Mouse (Mus musculus) lung, postnatal 0 days (tissue): ENCODE data around the gene Oasl2. TPM values are rescaled to one million over a fixed set of nuclear protein-coding genes. Genes with fewer than 3 reads are reported as not detected.
A peak's percentile ranks its signal among the peaks of the same experiment; 100 is the strongest.

Source experiments
- ATAC-seq: fragments of 200-750 bp; cut with Nextera tagmentation; 2 replicates; pipeline ENCODE4 v1.8.0; 2017; ENCODE audit warnings: moderate library complexity
- DNase-seq: peaks from one replicate; pipeline ENCODE4 v3.0.0-alpha.2; 2016; ENCODE audit warnings: low spot score
- H3K27ac ChIP-seq: fragments of 300-500 bp; sonication (generic); 2 replicates; pipeline ENCODE4 v1.5.1; 2014; ENCODE audit warnings: antibody characterized with exemption, mild to moderate bottlenecking, low read length, mixed read lengths
- H3K27me3 ChIP-seq: fragments of 300-500 bp; sonication (generic); replicated peaks from 2 replicates; pipeline ENCODE4 v1.6.1; 2014; ENCODE audit warnings: low read length, mixed read lengths; ENCODE audit not compliant: insufficient read depth
- H3K36me3 ChIP-seq: fragments of 300-500 bp; sonication (generic); 2 replicates; pipeline ENCODE4 v1.6.1; 2014; ENCODE audit warnings: low read length, mixed read lengths; ENCODE audit not compliant: insufficient read depth
- H3K4me1 ChIP-seq: fragments of 300-500 bp; sonication (generic); 2 replicates; pipeline ENCODE4 v1.6.1; 2014; ENCODE audit warnings: antibody characterized with exemption, low read depth, low read length, mixed read lengths; ENCODE audit not compliant: insufficient read depth
- H3K4me2 ChIP-seq: fragments of 300-500 bp; sonication (generic); replicated peaks from 2 replicates; pipeline ENCODE4 v1.6.1; 2014; ENCODE audit warnings: low read depth, mild to moderate bottlenecking, low read length, moderate library complexity, mixed read lengths
- H3K4me3 ChIP-seq: fragments of 300-500 bp; sonication (generic); 2 replicates; pipeline ENCODE4 v1.5.1; 2014; ENCODE audit warnings: low read depth, low read length
- H3K9ac ChIP-seq: fragments of 300-500 bp; sonication (generic); replicated peaks from 2 replicates; pipeline ENCODE4 v1.6.1; 2014; ENCODE audit warnings: low read depth, mild to moderate bottlenecking
- H3K9me3 ChIP-seq: fragments of 300-500 bp; sonication (generic); 2 replicates; pipeline ENCODE4 v1.6.1; 2016; ENCODE audit warnings: low read length, mixed read lengths
- CTCF ChIP-seq: IDR thresholded peaks from 2 replicates; pipeline ENCODE4 v1.5.1; 2016; ENCODE audit warnings: antibody characterized with exemption, mild to moderate bottlenecking
- EP300 ChIP-seq: IDR thresholded peaks from 2 replicates; pipeline ENCODE4 v1.6.1; 2016; ENCODE audit warnings: antibody characterized with exemption, mild to moderate bottlenecking, control low read depth
- WGBS: fragments of 180-500 bp; shearing (Covaris S2); extraction: QIAGEN DNeasy Blood & Tissue Kit; methylation state at CpG from one replicate; pipeline ENCODE4 v1.1.7; 2014; 5-methylcytosine and 5-hydroxymethylcytosine counted together
- polyA plus RNA-seq: library from polyadenylated mRNA; unstranded; fragments of >200 nt; fragmentation: Nextera tagmentation; extraction: Ambion mirVana; gene quantifications from 2 replicates; pipeline ENCODE4 v1.2.1, GENCODE M21; 2015

Oasl2 gene
- polyA plus RNA-seq, 1 experiment from 2014 or later: 17.3 TPM

- no peak overlapping the region for H3K9ac ChIP-seq
- no peaks in the 10 kb centered on the region; the same call in 1 of the 2 replicates for H3K9me3 ChIP-seq
- DNase-seq (peak; percentile 44), ATAC-seq (0 out of 2 replicates have a peak, but pooled peaks have one; percentile 24)
- no peak overlapping the region for H3K27ac ChIP-seq
- 62% methylated on average over 19 of the region's 19 CpGs for WGBS
- no peaks in the 10 kb centered on the region for H3K27me3 ChIP-seq
- H3K4me3 ChIP-seq: no peak overlapping the region
- no peak for TF ChIP-seq EP300
- TF ChIP-seq CTCF: peak; percentile 29
- no peaks in the 10 kb centered on the region for H3K4me1 ChIP-seq
- H3K36me3 ChIP-seq: no peaks in the 10 kb centered on the region
- H3K4me2 ChIP-seq: 0 out of 2 replicates have a peak overlapping the region, but pooled peaks have one; percentile 23
These were observed 25.0 kb downstream of the Oasl2 start for GRCm38 (mm10) chr5:114921551-114922365.

GRCm38 (mm10) chr5:114922366-114922731, 25.6 kb downstream of the Oasl2 start:
- 0 out of 2 replicates have a peak overlapping the region, but pooled peaks have one; percentile 23 for H3K4me2 ChIP-seq
- H3K36me3 ChIP-seq: no peaks in the 10 kb centered on the region
- no peak overlapping the region for H3K27ac ChIP-seq
- H3K9ac ChIP-seq: no peak overlapping the region
- DNase-seq: no peak
- TF ChIP-seq CTCF (no peak), EP300 (no peak)
- 0 out of 2 replicates have a peak, but pooled peaks have one; percentile 32 for ATAC-seq
- no peaks in the 10 kb centered on the region for H3K27me3 ChIP-seq
- no peaks in the 10 kb centered on the region for H3K4me1 ChIP-seq
- 60% methylated on average over 10 of the region's 10 CpGs for WGBS
- no peak overlapping the region for H3K4me3 ChIP-seq
- no peaks in the 10 kb centered on the region; the same call in 1 of the 2 replicates for H3K9me3 ChIP-seq

- TF ChIP-seq EP300: no peak
- TF ChIP-seq CTCF: no peak
- H3K4me1 ChIP-seq: no peaks in the 10 kb centered on the region
- no peaks in the 10 kb centered on the region for H3K36me3 ChIP-seq
- DNase-seq (peak; percentile 73), ATAC-seq (peak; percentile 70)
- peak within 1 kb of the TSS; percentile 44 for H3K9ac ChIP-seq
- no peaks in the 10 kb centered on the region; the same call in 1 of the 2 replicates for H3K9me3 ChIP-seq
- peak within 1 kb of the TSS; percentile 40 for H3K4me3 ChIP-seq
- no peak within 1 kb of the TSS for H3K27ac ChIP-seq
- H3K27me3 ChIP-seq: no peaks in the 10 kb centered on the region
- H3K4me2 ChIP-seq: peak within 1 kb of the TSS; percentile 68
- 12% methylated on average over 15 of the region's 15 CpGs for WGBS
These were observed 26.3 kb downstream of the Oasl2 start, which contains the start of gene Oasl1 for GRCm38 (mm10) chr5:114922998-114923473. TSS of gene Oasl1 (plus strand) at chr5:114923240.

GRCm38 (mm10) chr5:114926153-114926684, 29.5 kb downstream of the Oasl2 start:
- Histone ChIP-seq H3K9ac (no peak overlapping the region), H3K4me3 (no peak overlapping the region), H3K4me1 (no peaks in the 10 kb centered on the region), H3K27me3 (no peaks in the 10 kb centered on the region), H3K36me3 (no peaks in the 10 kb centered on the region), H3K9me3 (no peaks in the 10 kb centered on the region; the same call in 1 of the 2 replicates), H3K27ac (no peak overlapping the region), H3K4me2 (no peak overlapping the region)
- WGBS: 60% methylated on average over 1 of the region's 1 CpGs
- DNase-seq (no peak), ATAC-seq (no peak)
- no peak for TF ChIP-seq EP300
- no peak for TF ChIP-seq CTCF

DNA sequence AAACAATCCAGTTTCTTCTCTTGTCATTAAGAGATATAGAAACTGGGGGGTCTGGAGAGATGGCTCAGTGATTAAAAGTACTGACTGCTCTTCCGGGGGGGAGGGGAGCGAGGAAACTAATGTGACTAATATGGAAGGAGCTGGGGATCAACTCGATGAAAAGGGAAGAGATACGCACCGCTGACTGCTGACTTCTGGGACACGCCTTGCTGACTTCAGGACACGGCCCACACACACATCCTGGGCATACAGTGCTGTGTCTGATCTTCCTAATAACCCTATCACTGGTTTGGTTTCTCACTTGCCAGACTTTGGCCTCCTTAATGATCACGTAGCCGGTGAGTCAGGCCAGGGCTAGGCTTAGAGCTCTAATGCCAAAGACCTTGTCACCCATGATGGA, 30.0 kb downstream of the Oasl2 start:
- H3K9ac ChIP-seq: no peak overlapping the region
- no peak for ATAC-seq
- H3K4me1 ChIP-seq: no peaks in the 10 kb centered on the region
- H3K36me3 ChIP-seq: no peaks in the 10 kb centered on the region
- H3K4me2 ChIP-seq: no peak overlapping the region
- H3K27me3 ChIP-seq: no peaks in the 10 kb centered on the region
- TF ChIP-seq EP300 (no peak), CTCF (no peak)
- no peaks in the 10 kb centered on the region; the same call in 1 of the 2 replicates for H3K9me3 ChIP-seq
- 84% methylated on average over 9 of the region's 9 CpGs for WGBS
- DNase-seq: no peak
- no peak overlapping the region for H3K4me3 ChIP-seq
- H3K27ac ChIP-seq: no peak overlapping the region

- Histone ChIP-seq H3K27me3 (no peaks in the 10 kb centered on the region), H3K4me1 (no peaks in the 10 kb centered on the region), H3K9me3 (no peaks in the 10 kb centered on the region), H3K36me3 (no peaks in the 10 kb centered on the region), H3K4me3 (no peak overlapping the region), H3K4me2 (no peak overlapping the region), H3K9ac (no peak overlapping the region), H3K27ac (no peak overlapping the region)
- WGBS: 53% methylated on average over 5 of the region's 5 CpGs
- TF ChIP-seq EP300: no peak
- no peak for TF ChIP-seq CTCF
- ATAC-seq: no peak
- DNase-seq: no peak
These were observed 34.9 kb downstream of the Oasl2 start for GRCm38 (mm10) chr5:114931626-114932025.
